Mouse (Mus musculus) frontal cortex, postnatal 14 days (tissue): ENCODE measurements around the gene Kng1.
"Not testable (repeated sequence)": the region's sequence is repeated elsewhere in the genome, so short reads cannot be mapped to it uniquely, and the experiment has no call there.

ENCODE experiments used
- DNase-seq, 2 experiments: peaks; one replicate each; pipeline ENCODE4 v3.0.0; 2022; ENCODE audit warnings: low spot score in 2 of 2

The Kng1 gene

GRCm38 (mm10) chr16:23093321-23093953 lies 35.8 kb downstream of the Kng1 start:
- DNase-seq: no peak

- no peak for DNase-seq
These were observed 36.5 kb downstream of the Kng1 start for GRCm38 (mm10) chr16:23094136-23094535.

- not testable (repeated sequence) for DNase-seq
These were observed 37.9 kb downstream of the Kng1 start for GRCm38 (mm10) chr16:23095581-23095980.

- DNase-seq: not testable (repeated sequence)
These were observed 39.2 kb downstream of the Kng1 start for GRCm38 (mm10) chr16:23096886-23097285.

- not testable (repeated sequence) for DNase-seq
These were observed 39.8 kb downstream of the Kng1 start for GRCm38 (mm10) chr16:23097290-23098104.

GRCm38 (mm10) chr16:23098105-23098452 lies 40.4 kb downstream of the Kng1 start:
- DNase-seq: not testable (repeated sequence)

GRCm38 (mm10) chr16:23099632-23100031 lies 42.0 kb downstream of the Kng1 start:
- no peak for DNase-seq

- DNase-seq: no peak
These were observed 42.5 kb downstream of the Kng1 start for GRCm38 (mm10) chr16:23100099-23100575.

GRCm38 (mm10) chr16:23100613-23101012 lies 42.9 kb downstream of the Kng1 start:
- DNase-seq: no peak

GRCm38 (mm10) chr16:23102340-23103037 lies 44.8 kb downstream of the Kng1 start:
- no peak for DNase-seq

GRCm38 (mm10) chr16:23103038-23103745 lies 45.5 kb downstream of the Kng1 start:
- DNase-seq: no peak

- no peak for DNase-seq
These were observed 46.2 kb downstream of the Kng1 start for GRCm38 (mm10) chr16:23103841-23104240.

- no peak for DNase-seq
These were observed 48.5 kb downstream of the Kng1 start for GRCm38 (mm10) chr16:23106121-23106520.

- DNase-seq: peak; percentile 86
These were observed 49.7 kb downstream of the Kng1 start, which contains the start of gene Eif4a2 for GRCm38 (mm10) chr16:23107231-23107942. Gene Eif4a2 (plus strand): TSS chr16:23107444.

- DNase-seq: peak; percentile 77 to 78
These were observed 50.5 kb downstream of the Kng1 start for GRCm38 (mm10) chr16:23107946-23108759.

GRCm38 (mm10) chr16:23108943-23109342 lies 51.3 kb downstream of the Kng1 start:
- DNase-seq: no peak

- no peak for DNase-seq
These were observed 52.0 kb downstream of the Kng1 start for GRCm38 (mm10) chr16:23109350-23110280.

- DNase-seq: no peak
These were observed 54.7 kb downstream of the Kng1 start for GRCm38 (mm10) chr16:23112348-23112747.

GRCm38 (mm10) chr16:23112861-23113435 lies 55.3 kb downstream of the Kng1 start:
- DNase-seq: no peak
